Mouse (Mus musculus) spleen, postnatal 36 days (tissue): ENCODE data around the gene Uchl5.

ENCODE experiments used
- DNase-seq, 2 experiments: peaks; one replicate each; pipeline ENCODE4 v3.0.0; 2022; ENCODE audit warnings: low spot score in 2 of 2, mixed read lengths in 1 of 2

The Uchl5 gene

GRCm38 (mm10) chr1:143788584-143789227, 11.6 kb downstream of the Uchl5 start:
- DNase-seq, result peak; percentile 20 to 27

GRCm38 (mm10) chr1:143803537-143803936, 26.5 kb downstream of the Uchl5 start:
- DNase-seq, result peak; percentile 7 to 51

GRCm38 (mm10) chr1:143809062-143809461, 32.0 kb downstream of the Uchl5 start:
- DNase-seq, result no peak

GRCm38 (mm10) chr1:143813676-143814360, 36.7 kb downstream of the Uchl5 start:
- DNase-seq, result peak; percentile 63 to 70

- no peak for DNase-seq
Observed at GRCm38 (mm10) chr1:143820096-143820877, 43.2 kb downstream of the Uchl5 start.

- DNase-seq, result no peak
Observed at GRCm38 (mm10) chr1:143822677-143823076, 45.6 kb downstream of the Uchl5 start.

GRCm38 (mm10) chr1:143830713-143831112, 53.6 kb downstream of the Uchl5 start:
- DNase-seq, result no peak

- DNase-seq, result no peak
Observed at GRCm38 (mm10) chr1:143836363-143837182, 59.5 kb downstream of the Uchl5 start.

GRCm38 (mm10) chr1:143837681-143838080, 60.6 kb downstream of the Uchl5 start:
- DNase-seq, result no peak

- DNase-seq, result no peak
Observed at GRCm38 (mm10) chr1:143838896-143839410, 61.9 kb downstream of the Uchl5 start.

- DNase-seq, result no peak
Observed at GRCm38 (mm10) chr1:143852329-143852728, 75.3 kb downstream of the Uchl5 start.

GRCm38 (mm10) chr1:143852779-143853358, 75.8 kb downstream of the Uchl5 start:
- DNase-seq, result no peak

GRCm38 (mm10) chr1:143853691-143854115, 76.6 kb downstream of the Uchl5 start:
- no peak for DNase-seq

GRCm38 (mm10) chr1:143855706-143856105, 78.6 kb downstream of the Uchl5 start:
- no peak for DNase-seq
